In genomic region chr11:119363534-119364145, GRCm38 (mm10) we compare ENCODE assay signal across 8 mouse cellular contexts. TPM values are rescaled to one million over a fixed set of nuclear protein-coding genes. Genes with fewer than 3 reads are reported as not detected.
DNase-seq lines count a peak whose midpoint lies in the region; ATAC-seq and TF ChIP-seq lines count a peak whose summit lies in the region.

No protein-coding gene starts in this region.

- no peak overlapping the region; the same call in 1 of the 2 replicates for H3K4me2 ChIP-seq in embryonic facial prominence, embryonic 12.5 days (replicated peaks)
- H3K4me2 ChIP-seq in heart, embryonic 12.5 days, result peak overlapping the region; percentile 1; the same call in 1 of the 2 replicates
- peak overlapping the region; percentile 38 for H3K4me2 ChIP-seq in kidney, embryonic 15.5 days
- H3K4me2 ChIP-seq in stomach, embryonic 15.5 days, result 0 out of 2 replicates have a peak overlapping the region, but pooled peaks have one; percentile 9

- no peak overlapping the region for H3K4me3 ChIP-seq in C2C12 (ENCODE audit: insufficient read depth, poor library complexity, severe bottlenecking)
- H3K4me3 ChIP-seq in embryonic facial prominence, embryonic 12.5 days, result no peak overlapping the region
- no peak overlapping the region for H3K4me3 ChIP-seq in heart, embryonic 12.5 days
- 0 out of 2 replicates have a peak overlapping the region, but pooled peaks have one; percentile 14 for H3K4me3 ChIP-seq in kidney, embryonic 15.5 days (replicated peaks)
- H3K4me3 ChIP-seq in stomach, embryonic 15.5 days (replicated peaks), result no peak overlapping the region

- peak; percentile 85; the same call in 1 of the 2 replicates for ATAC-seq in embryonic facial prominence, embryonic 12.5 days (ENCODE audit: insufficient number of reproducible peaks, insufficient read depth, low FRiP score, low TSS enrichment)
- ATAC-seq in heart, embryonic 12.5 days (ENCODE audit: insufficient number of reproducible peaks, low FRiP score), result peak; percentile 66; the same call in 1 of the 2 replicates
- peak; percentile 77 for ATAC-seq in kidney, embryonic 15.5 days (replicated peaks; ENCODE audit: low FRiP score)
- peak; percentile 87 for ATAC-seq in monocyte, adult 5-6 weeks (replicated peaks; ENCODE audit: insufficient number of reproducible peaks, low FRiP score, low TSS enrichment, poor library complexity, severe bottlenecking)
- peak; percentile 69; the same call in 1 of the 2 replicates for ATAC-seq in stomach, embryonic 15.5 days (ENCODE audit: insufficient read depth, low FRiP score, low read depth)

- H3K9ac ChIP-seq in embryonic facial prominence, embryonic 12.5 days, result no peak overlapping the region
- H3K9ac ChIP-seq in heart, embryonic 12.5 days, result no peak overlapping the region
- no peak overlapping the region for H3K9ac ChIP-seq in kidney, embryonic 15.5 days
- no peak overlapping the region for H3K9ac ChIP-seq in stomach, embryonic 15.5 days

- no peaks in the 10 kb centered on the region for H3K79me2 ChIP-seq in C2C12 (ENCODE audit: control insufficient read depth, insufficient read depth)

- H3K4me1 ChIP-seq in embryonic facial prominence, embryonic 12.5 days, result no peaks in the 10 kb centered on the region
- peaks cover 8% of the 10 kb centered on the region; the same call in 1 of the 2 replicates for H3K4me1 ChIP-seq in heart, embryonic 12.5 days (replicated peaks)
- peaks cover 10% of the 10 kb centered on the region for H3K4me1 ChIP-seq in kidney, embryonic 15.5 days
- H3K4me1 ChIP-seq in stomach, embryonic 15.5 days, result peaks cover 3% of the 10 kb centered on the region

- H3K9me3 ChIP-seq in embryonic facial prominence, embryonic 12.5 days, result no peaks in the 10 kb centered on the region
- no peaks in the 10 kb centered on the region; the same call in 1 of the 2 replicates for H3K9me3 ChIP-seq in heart, embryonic 12.5 days (replicated peaks)
- H3K9me3 ChIP-seq in kidney, embryonic 15.5 days (replicated peaks), result no peaks in the 10 kb centered on the region
- H3K9me3 ChIP-seq in stomach, embryonic 15.5 days, result no peaks in the 10 kb centered on the region

- DNase-seq in adrenal gland, postnatal 25 days, result peak; percentile 69
- peak; percentile 75 for DNase-seq in liver

- no peak overlapping the region for H3K27ac ChIP-seq in embryonic facial prominence, embryonic 12.5 days
- no peak overlapping the region for H3K27ac ChIP-seq in heart, embryonic 12.5 days (ENCODE audit: poor library complexity, severe bottlenecking)
- no peak overlapping the region for H3K27ac ChIP-seq in kidney, embryonic 15.5 days
- no peak overlapping the region for H3K27ac ChIP-seq in stomach, embryonic 15.5 days

- 32% methylated on average over 11 of the region's 11 CpGs for WGBS in embryonic facial prominence, embryonic 12.5 days
- WGBS in heart, embryonic 12.5 days, result 35% methylated on average over 11 of the region's 11 CpGs
- WGBS in kidney, embryonic 15.5 days, result 36% methylated on average over 11 of the region's 11 CpGs
- WGBS in stomach, embryonic 15.5 days, result 30% methylated on average over 11 of the region's 11 CpGs

- no peaks in the 10 kb centered on the region for H3K79me3 ChIP-seq in C2C12 (ENCODE audit: low read depth)

- H3ac ChIP-seq in C2C12 (ENCODE audit: control insufficient read depth, insufficient read length, low read depth), result no peak overlapping the region

- H3K36me3 ChIP-seq in C2C12 (ENCODE audit: control insufficient read depth, insufficient read depth), result no peaks in the 10 kb centered on the region
- peaks cover 16% of the 10 kb centered on the region for H3K36me3 ChIP-seq in embryonic facial prominence, embryonic 12.5 days
- H3K36me3 ChIP-seq in heart, embryonic 12.5 days, result peaks cover 53% of the 10 kb centered on the region
- peaks cover 46% of the 10 kb centered on the region for H3K36me3 ChIP-seq in kidney, embryonic 15.5 days
- H3K36me3 ChIP-seq in stomach, embryonic 15.5 days, result 0 out of 2 replicates have a peak, but pooled peaks cover 4% of the 10 kb centered on the region

- peak; percentile 89 for TF ChIP-seq CTCF in C2C12 (IDR thresholded peaks at IDR 0.05; ENCODE audit: control insufficient read depth, insufficient read depth, insufficient read length)

- no peaks in the 10 kb centered on the region for H3K27me3 ChIP-seq in C2C12 (ENCODE audit: control insufficient read depth, insufficient read depth, insufficient read length)
- no peaks in the 10 kb centered on the region for H3K27me3 ChIP-seq in embryonic facial prominence, embryonic 12.5 days
- no peaks in the 10 kb centered on the region for H3K27me3 ChIP-seq in heart, embryonic 12.5 days (replicated peaks)
- H3K27me3 ChIP-seq in kidney, embryonic 15.5 days, result no peaks in the 10 kb centered on the region
- no peaks in the 10 kb centered on the region for H3K27me3 ChIP-seq in stomach, embryonic 15.5 days (replicated peaks)

TF ChIP-seq in C2C12, 6 proteins besides CTCF, POLR2A, EP300 and RAD21:
- no peak for TF ChIP-seq FOSL1 (IDR thresholded peaks at IDR 0.05; ENCODE audit: insufficient read depth, low read length, poor library complexity, severe bottlenecking)
- no peak for TF ChIP-seq MAX (IDR thresholded peaks at IDR 0.05)
- no peak for TF ChIP-seq MYOD1 (IDR thresholded peaks at IDR 0.05; ENCODE audit: control insufficient read depth, insufficient read length, low read depth)
- TF ChIP-seq USF1 (IDR thresholded peaks at IDR 0.05; ENCODE audit: low read depth), result no peak
- no peak for TF ChIP-seq CEBPB (IDR thresholded peaks at IDR 0.05; ENCODE audit: low read depth)
- no peak for TF ChIP-seq MYOG (IDR thresholded peaks at IDR 0.05; ENCODE audit: control insufficient read depth, extremely low read depth, insufficient read length)

RNA-seq across cellular contexts. Expression of gene Slc26a11, which starts 8.3 kb away (rescaled TPM):
- 0.51 TPM for polyA plus RNA-seq in C2C12 (2012; fragmentation: generic; extraction: Trizol)
- 9.5 and 13.1 TPM in 2 replicates for total RNA-seq in adrenal gland, postnatal 25 days (2021)
- polyA plus RNA-seq in embryonic facial prominence, embryonic 12.5 days (2016; fragmentation: Nextera tagmentation; extraction: Ambion mirVana), result 10.0 and 12.3 TPM in 2 replicates
- polyA plus RNA-seq in heart, embryonic 12.5 days (2016; fragmentation: Nextera tagmentation; extraction: Ambion mirVana), result 9.8 and 10.8 TPM in 2 replicates
- 8.7 and 10.8 TPM in 2 replicates for polyA plus RNA-seq in kidney, embryonic 15.5 days (2015; fragmentation: Nextera tagmentation; extraction: Ambion mirVana)
- 8.4 to 16.4 TPM (median 13.5 TPM) in 3 replicates for total RNA-seq in monocyte, adult 5-6 weeks (2017)
- polyA plus RNA-seq in stomach, embryonic 15.5 days (2015; fragmentation: Nextera tagmentation; extraction: Ambion mirVana), result 9.2 and 9.9 TPM in 2 replicates

RNA-seq across cellular contexts. Expression of gene Sgsh, which starts 8.3 kb away (rescaled TPM):
- polyA plus RNA-seq in C2C12 (2012; fragmentation: generic; extraction: Trizol), result 2.3 TPM
- 21.6 and 26.9 TPM in 2 replicates for total RNA-seq in adrenal gland, postnatal 25 days (2021)
- 5.9 and 6.2 TPM in 2 replicates for polyA plus RNA-seq in embryonic facial prominence, embryonic 12.5 days (2016; fragmentation: Nextera tagmentation; extraction: Ambion mirVana)
- 7.3 and 7.5 TPM in 2 replicates for polyA plus RNA-seq in heart, embryonic 12.5 days (2016; fragmentation: Nextera tagmentation; extraction: Ambion mirVana)
- 6.6 and 8.9 TPM in 2 replicates for polyA plus RNA-seq in kidney, embryonic 15.5 days (2015; fragmentation: Nextera tagmentation; extraction: Ambion mirVana)
- total RNA-seq in monocyte, adult 5-6 weeks (2017), result 15.0 to 19.4 TPM (median 17.0 TPM) in 3 replicates
- polyA plus RNA-seq in stomach, embryonic 15.5 days (2015; fragmentation: Nextera tagmentation; extraction: Ambion mirVana), result 8.2 and 8.3 TPM in 2 replicates

RNA-seq across cellular contexts. Expression of gene Rnf213, which starts 29.3 kb away (rescaled TPM):
- 6.3 TPM for polyA plus RNA-seq in C2C12 (2012; fragmentation: generic; extraction: Trizol)
- total RNA-seq in adrenal gland, postnatal 25 days (2021), result 36.8 and 46.2 TPM in 2 replicates
- 1.6 and 1.7 TPM in 2 replicates for polyA plus RNA-seq in embryonic facial prominence, embryonic 12.5 days (2016; fragmentation: Nextera tagmentation; extraction: Ambion mirVana)
- polyA plus RNA-seq in heart, embryonic 12.5 days (2016; fragmentation: Nextera tagmentation; extraction: Ambion mirVana), result 8.0 and 8.5 TPM in 2 replicates
- 5.3 and 5.8 TPM in 2 replicates for polyA plus RNA-seq in kidney, embryonic 15.5 days (2015; fragmentation: Nextera tagmentation; extraction: Ambion mirVana)
- total RNA-seq in monocyte, adult 5-6 weeks (2017), result 58.5 to 104 TPM (median 67.5 TPM) in 3 replicates
- 7.3 and 7.6 TPM in 2 replicates for polyA plus RNA-seq in stomach, embryonic 15.5 days (2015; fragmentation: Nextera tagmentation; extraction: Ambion mirVana)

RNA-seq across cellular contexts. Expression of gene Card14, which starts 56.1 kb away (rescaled TPM):
- polyA plus RNA-seq in C2C12 (2012; fragmentation: generic; extraction: Trizol), result not detected
- total RNA-seq in adrenal gland, postnatal 25 days (2021), result 0.30 and 0.38 TPM in 2 replicates
- 0.28 and 0.52 TPM in 2 replicates for polyA plus RNA-seq in embryonic facial prominence, embryonic 12.5 days (2016; fragmentation: Nextera tagmentation; extraction: Ambion mirVana)
- polyA plus RNA-seq in heart, embryonic 12.5 days (2016; fragmentation: Nextera tagmentation; extraction: Ambion mirVana), result 0.49 and 0.51 TPM in 2 replicates
- 0.23 and 0.46 TPM in 2 replicates for polyA plus RNA-seq in kidney, embryonic 15.5 days (2015; fragmentation: Nextera tagmentation; extraction: Ambion mirVana)
- 0.19 TPM in 1 of 3 replicates, not detected in the others for total RNA-seq in monocyte, adult 5-6 weeks (2017)
- polyA plus RNA-seq in stomach, embryonic 15.5 days (2015; fragmentation: Nextera tagmentation; extraction: Ambion mirVana), result 1.8 and 2.0 TPM in 2 replicates
